Mouse (Mus musculus) embryonic fibroblast, embryonic 13.5 days (primary cell): ENCODE data around the gene Fam219a.

Experiments
- CTCF ChIP-seq: IDR thresholded peaks from 2 replicates; pipeline ENCODE4 v1.5.1; 2011; ENCODE audit warnings: mild to moderate bottlenecking, control low read depth, low read length, moderate library complexity, borderline replicate concordance; ENCODE audit not compliant: insufficient read depth
- POLR2A ChIP-seq: IDR thresholded peaks from 2 replicates; pipeline ENCODE4 v1.6.1; 2011; ENCODE audit warnings: low read depth, mild to moderate bottlenecking, control low read depth, low read length, moderate library complexity

- TF ChIP-seq CTCF (no peak), POLR2A (no peak)
Observed at GRCm38 (mm10) chr4:41547086-41547485, 22.3 kb downstream of the Fam219a start.
